Mouse (Mus musculus): ENCODE results near the gene Atxn2l. TPM values are rescaled to one million over a fixed set of nuclear protein-coding genes. Genes with fewer than 3 reads are reported as not detected.

The Atxn2l gene
- polyA plus RNA-seq, 1 experiment from 2014 or later, result 58.6 TPM

DNA sequence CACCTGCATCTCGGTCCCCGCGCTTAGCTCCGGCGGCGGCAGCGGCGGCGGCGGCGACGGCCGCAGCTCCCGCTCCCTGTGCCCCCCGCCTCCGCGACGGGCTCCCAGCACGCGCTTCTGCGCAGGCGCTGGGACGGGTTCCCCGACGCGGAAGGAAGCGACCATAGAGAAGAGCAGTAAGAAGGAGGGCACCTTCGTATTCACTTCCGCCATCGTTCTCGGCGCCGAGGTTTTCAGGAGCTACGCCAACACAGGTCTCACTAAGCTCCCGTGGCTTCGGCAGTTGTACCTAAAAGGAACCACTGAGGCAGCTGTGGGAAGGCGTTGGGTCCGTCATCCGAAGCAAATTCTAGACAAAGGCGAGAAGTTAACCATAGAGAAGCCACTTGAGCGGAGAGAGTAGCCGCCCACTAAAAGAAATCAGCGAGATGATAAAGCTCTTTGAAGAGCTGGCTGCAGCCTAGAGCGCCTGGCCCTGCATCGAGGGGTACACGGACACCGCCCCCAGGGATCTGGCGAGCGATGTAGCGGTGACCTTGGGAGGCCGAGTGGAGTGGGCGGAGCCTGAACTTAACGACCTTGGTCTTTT, 28.1 kb downstream of the Atxn2l start, which contains the start of gene Sh2b1:
TSS of gene Sh2b1 (minus strand) at position 432 of the 589 bp plus-strand sequence.
- Histone ChIP-seq H3K36me3 (ENCODE audit: control insufficient read depth, insufficient read depth, low read length) (peaks cover 5% of the 10 kb centered on the region; the same call in 1 of the 2 replicates), H3K4me1 (ENCODE audit: control insufficient read depth, insufficient read depth, low read length) (peaks cover 13% of the 10 kb centered on the region), H3K9ac (ENCODE audit: low read length) (peak within 1 kb of the TSS; percentile 96), H3K4me2 (peak within 1 kb of the TSS; percentile 90), H3K9me3 (ENCODE audit: control insufficient read depth, low read length) (no peaks in the 10 kb centered on the region), H3K4me3 (ENCODE audit: low read depth, low read length) (peak within 1 kb of the TSS; percentile 92), H3K27me3 (ENCODE audit: control insufficient read depth, insufficient read depth, low read length) (no peaks in the 10 kb centered on the region), H3K27ac (ENCODE audit: low read depth, low read length) (peak within 1 kb of the TSS; percentile 90)
- peak; percentile 93 for ATAC-seq (ENCODE audit: low FRiP score)
- WGBS, result under 1% methylated on average over 53 of the region's 53 CpGs
- DNase-seq (ENCODE audit: low spot score, missing footprints), result peak; percentile 99

DNA sequence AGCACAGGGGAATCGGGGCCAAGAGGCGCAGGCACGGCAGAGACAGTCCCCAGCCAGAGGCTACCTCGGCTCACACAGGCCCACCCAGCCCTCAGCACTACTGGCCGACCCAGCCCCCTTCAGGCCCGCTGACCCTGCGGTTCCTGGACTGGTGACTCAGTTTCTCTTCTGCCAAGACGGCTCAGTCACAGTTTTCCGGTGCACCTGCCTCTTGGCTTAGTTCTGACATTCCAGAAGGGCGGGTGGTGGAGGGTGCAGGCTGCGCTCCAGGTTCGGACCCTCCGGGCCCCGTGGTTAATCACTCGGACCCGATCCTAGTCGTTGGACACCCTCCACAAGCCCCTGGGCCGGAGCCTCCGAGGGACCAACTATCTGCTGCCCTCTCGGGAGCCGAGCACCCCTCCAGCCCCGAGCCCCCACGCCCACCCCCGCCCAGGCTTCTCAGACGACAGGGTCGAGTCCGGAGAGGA, 28.7 kb downstream of the Atxn2l start:
- no peaks in the 10 kb centered on the region for H3K27me3 ChIP-seq (ENCODE audit: control insufficient read depth, insufficient read depth, low read length)
- peak overlapping the region; percentile 90; the same call in 1 of the 2 replicates for H3K27ac ChIP-seq (ENCODE audit: low read depth, low read length)
- ATAC-seq (ENCODE audit: low FRiP score) (peak; percentile 71), DNase-seq (ENCODE audit: low spot score, missing footprints) (no peak)
- 2% methylated on average over 26 of the region's 27 CpGs for WGBS
- H3K4me3 ChIP-seq (ENCODE audit: low read depth, low read length), result peak overlapping the region; percentile 92
- peaks cover 7% of the 10 kb centered on the region; the same call in 1 of the 2 replicates for H3K36me3 ChIP-seq (ENCODE audit: control insufficient read depth, insufficient read depth, low read length)
- H3K4me1 ChIP-seq (ENCODE audit: control insufficient read depth, insufficient read depth, low read length), result peaks cover 13% of the 10 kb centered on the region
- peak overlapping the region; percentile 96 for H3K9ac ChIP-seq (ENCODE audit: low read length)
- peak overlapping the region; percentile 90 for H3K4me2 ChIP-seq
- no peaks in the 10 kb centered on the region for H3K9me3 ChIP-seq (ENCODE audit: control insufficient read depth, low read length)

DNA sequence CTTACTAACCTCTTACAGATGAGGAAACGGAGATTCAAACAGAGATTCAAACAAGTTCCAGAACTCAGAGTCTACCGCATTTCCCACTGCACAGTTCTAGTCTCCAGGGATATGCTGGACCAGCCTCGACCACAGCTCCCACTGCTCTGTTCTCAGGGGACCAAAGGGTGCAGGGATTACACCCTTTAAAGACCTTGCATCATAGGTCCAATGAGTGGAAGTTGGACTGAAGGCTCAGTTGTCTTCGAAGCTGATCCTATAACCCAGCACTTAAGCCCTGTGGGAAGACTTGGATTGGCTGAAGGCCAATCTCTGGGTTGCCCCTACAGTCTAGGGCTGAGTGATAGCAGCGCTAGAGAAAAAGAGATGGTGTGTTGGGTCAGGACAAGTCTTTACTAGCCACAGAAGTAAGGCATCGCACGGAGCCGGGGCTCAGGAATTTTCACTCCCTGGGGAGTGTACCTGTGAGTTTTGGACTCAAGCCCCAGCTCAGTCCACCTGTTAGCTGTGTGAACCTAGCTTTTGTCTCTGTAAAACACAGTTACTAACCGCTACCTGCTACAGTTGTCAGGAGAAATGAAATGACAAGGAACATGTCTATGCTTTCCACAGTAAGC, 29.7 kb downstream of the Atxn2l start:
- Histone ChIP-seq H3K9me3 (ENCODE audit: control insufficient read depth, low read length) (no peaks in the 10 kb centered on the region), H3K4me1 (ENCODE audit: control insufficient read depth, insufficient read depth, low read length) (peaks cover 13% of the 10 kb centered on the region), H3K27ac (ENCODE audit: low read depth, low read length) (no peak overlapping the region), H3K9ac (ENCODE audit: low read length) (peak overlapping the region; percentile 96), H3K4me3 (ENCODE audit: low read depth, low read length) (peak overlapping the region; percentile 92), H3K27me3 (ENCODE audit: control insufficient read depth, insufficient read depth, low read length) (no peaks in the 10 kb centered on the region), H3K36me3 (ENCODE audit: control insufficient read depth, insufficient read depth, low read length) (peaks cover 13% of the 10 kb centered on the region; the same call in 1 of the 2 replicates), H3K4me2 (peak overlapping the region; percentile 90)
- DNase-seq (ENCODE audit: low spot score, missing footprints) (no peak), ATAC-seq (ENCODE audit: low FRiP score) (no peak)
- 91% methylated on average over 9 of the region's 9 CpGs for whole genome bisulfite sequencing

DNA sequence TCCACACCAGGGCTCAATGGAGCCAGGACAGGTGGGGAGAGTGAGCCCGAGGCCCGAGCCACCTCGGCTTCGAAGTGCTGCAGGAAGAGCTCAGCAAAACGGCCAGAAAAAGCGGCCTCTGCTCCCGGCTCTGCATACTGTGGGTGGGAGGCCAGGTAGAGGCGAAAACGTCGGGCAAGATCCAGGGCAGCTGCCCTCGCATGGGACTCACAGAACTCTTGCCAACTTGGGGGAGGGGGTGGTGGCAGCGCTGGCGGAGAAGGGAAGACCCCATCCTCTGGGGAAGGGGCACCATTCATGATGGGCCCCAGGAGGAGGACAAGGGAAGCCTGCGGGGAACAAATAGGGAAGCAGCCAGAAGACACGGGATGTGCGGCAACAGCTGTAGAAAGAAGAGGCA, 30.5 kb downstream of the Atxn2l start:
- WGBS, result 92% methylated on average over 16 of the region's 16 CpGs
- Histone ChIP-seq H3K36me3 (ENCODE audit: control insufficient read depth, insufficient read depth, low read length) (peaks cover 13% of the 10 kb centered on the region; the same call in 1 of the 2 replicates), H3K9ac (ENCODE audit: low read length) (no peak overlapping the region), H3K27ac (ENCODE audit: low read depth, low read length) (no peak overlapping the region), H3K9me3 (ENCODE audit: control insufficient read depth, low read length) (no peaks in the 10 kb centered on the region), H3K27me3 (ENCODE audit: control insufficient read depth, insufficient read depth, low read length) (no peaks in the 10 kb centered on the region), H3K4me2 (no peak overlapping the region), H3K4me3 (ENCODE audit: low read depth, low read length) (no peak overlapping the region), H3K4me1 (ENCODE audit: control insufficient read depth, insufficient read depth, low read length) (peaks cover 13% of the 10 kb centered on the region)
- ATAC-seq (ENCODE audit: low FRiP score) (no peak), DNase-seq (ENCODE audit: low spot score, missing footprints) (no peak)

DNA sequence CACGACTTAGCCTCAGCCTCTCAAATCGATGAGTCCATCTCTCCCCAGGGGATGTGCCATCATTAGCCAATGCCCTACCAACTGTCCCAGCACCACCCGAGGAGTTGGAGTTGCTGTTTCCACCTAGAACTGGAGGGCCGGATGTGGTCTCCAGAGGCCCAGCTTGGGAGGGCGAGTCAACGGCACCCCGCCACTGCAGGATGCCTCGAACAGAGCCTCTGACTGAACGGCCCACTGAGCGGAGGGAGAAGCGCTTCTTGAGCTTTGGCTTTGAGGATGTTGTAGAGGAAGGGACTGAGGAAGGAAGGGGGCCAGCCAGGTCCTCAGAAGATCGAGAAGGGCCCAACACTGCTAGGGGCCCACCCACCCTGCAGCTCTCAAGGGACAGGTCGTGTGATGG, 30.9 kb downstream of the Atxn2l start:
- Histone ChIP-seq H3K4me2 (no peak overlapping the region), H3K36me3 (ENCODE audit: control insufficient read depth, insufficient read depth, low read length) (peaks cover 13% of the 10 kb centered on the region; the same call in 1 of the 2 replicates), H3K9ac (ENCODE audit: low read length) (no peak overlapping the region), H3K4me3 (ENCODE audit: low read depth, low read length) (no peak overlapping the region), H3K27ac (ENCODE audit: low read depth, low read length) (no peak overlapping the region), H3K27me3 (ENCODE audit: control insufficient read depth, insufficient read depth, low read length) (no peaks in the 10 kb centered on the region), H3K4me1 (ENCODE audit: control insufficient read depth, insufficient read depth, low read length) (peaks cover 13% of the 10 kb centered on the region), H3K9me3 (ENCODE audit: control insufficient read depth, low read length) (no peaks in the 10 kb centered on the region)
- DNase-seq (ENCODE audit: low spot score, missing footprints) (no peak), ATAC-seq (ENCODE audit: low FRiP score) (no peak)
- WGBS, result 91% methylated on average over 13 of the region's 13 CpGs

DNA sequence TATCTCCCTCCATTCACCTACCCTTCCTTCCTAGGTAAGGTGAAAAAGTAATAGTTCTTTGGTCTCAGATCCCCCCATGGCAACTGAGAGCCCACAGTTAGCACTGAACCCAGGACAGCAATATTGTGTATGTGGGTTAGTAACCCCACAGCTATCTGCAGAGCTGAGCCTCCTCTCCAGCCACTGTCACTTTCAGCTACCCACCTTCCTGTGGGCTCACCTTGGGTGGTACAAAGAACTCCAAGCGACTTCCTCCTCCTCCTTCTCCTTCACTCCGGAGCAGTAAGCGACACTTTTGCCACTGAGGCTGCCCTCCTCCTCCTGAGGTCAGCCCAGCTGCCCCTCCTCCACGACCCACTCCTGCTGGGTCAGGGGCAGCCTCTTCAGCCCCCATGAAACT, 31.4 kb downstream of the Atxn2l start:
- DNase-seq (ENCODE audit: low spot score, missing footprints), result no peak
- H3K4me1 ChIP-seq (ENCODE audit: control insufficient read depth, insufficient read depth, low read length), result peaks cover 13% of the 10 kb centered on the region
- 80% methylated on average over 4 of the region's 4 CpGs for WGBS
- ATAC-seq (ENCODE audit: low FRiP score), result no peak
- peaks cover 17% of the 10 kb centered on the region; the same call in 1 of the 2 replicates for H3K36me3 ChIP-seq (ENCODE audit: control insufficient read depth, insufficient read depth, low read length)
- H3K27me3 ChIP-seq (ENCODE audit: control insufficient read depth, insufficient read depth, low read length), result no peaks in the 10 kb centered on the region
- H3K4me3 ChIP-seq (ENCODE audit: low read depth, low read length), result no peak overlapping the region
- H3K9me3 ChIP-seq (ENCODE audit: control insufficient read depth, low read length), result no peaks in the 10 kb centered on the region
- no peak overlapping the region for H3K9ac ChIP-seq (ENCODE audit: low read length)
- H3K4me2 ChIP-seq, result no peak overlapping the region
- H3K27ac ChIP-seq (ENCODE audit: low read depth, low read length), result no peak overlapping the region

DNA sequence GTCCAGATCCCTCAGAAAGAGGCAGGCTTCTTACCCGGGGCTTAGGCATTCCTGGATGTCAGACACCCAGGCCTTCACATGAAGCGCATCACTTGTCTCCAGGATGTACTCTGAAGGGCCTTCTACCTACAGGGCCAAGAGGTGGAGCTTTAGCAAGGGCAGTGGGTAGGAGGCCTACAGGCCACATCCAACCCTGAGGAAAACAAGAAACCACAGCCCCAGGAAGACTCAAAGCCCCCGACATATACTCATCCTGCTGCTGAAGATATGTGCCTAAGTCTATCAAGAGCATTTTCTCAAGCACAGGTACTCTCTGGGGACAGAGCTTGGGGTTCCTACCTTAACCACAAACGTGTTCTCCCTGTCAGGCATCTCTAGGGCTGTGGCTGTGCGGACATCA, 31.9 kb downstream of the Atxn2l start:
- Histone ChIP-seq H3K9me3 (ENCODE audit: control insufficient read depth, low read length) (no peaks in the 10 kb centered on the region), H3K36me3 (ENCODE audit: control insufficient read depth, insufficient read depth, low read length) (peaks cover 19% of the 10 kb centered on the region; the same call in 1 of the 2 replicates), H3K4me3 (ENCODE audit: low read depth, low read length) (no peak overlapping the region), H3K9ac (ENCODE audit: low read length) (no peak overlapping the region), H3K27ac (ENCODE audit: low read depth, low read length) (no peak overlapping the region), H3K4me1 (ENCODE audit: control insufficient read depth, insufficient read depth, low read length) (peaks cover 13% of the 10 kb centered on the region), H3K27me3 (ENCODE audit: control insufficient read depth, insufficient read depth, low read length) (no peaks in the 10 kb centered on the region), H3K4me2 (no peak overlapping the region)
- no peak for DNase-seq (ENCODE audit: low spot score, missing footprints)
- no peak for ATAC-seq (ENCODE audit: low FRiP score)
- 96% methylated on average over 5 of the region's 5 CpGs for WGBS

DNA sequence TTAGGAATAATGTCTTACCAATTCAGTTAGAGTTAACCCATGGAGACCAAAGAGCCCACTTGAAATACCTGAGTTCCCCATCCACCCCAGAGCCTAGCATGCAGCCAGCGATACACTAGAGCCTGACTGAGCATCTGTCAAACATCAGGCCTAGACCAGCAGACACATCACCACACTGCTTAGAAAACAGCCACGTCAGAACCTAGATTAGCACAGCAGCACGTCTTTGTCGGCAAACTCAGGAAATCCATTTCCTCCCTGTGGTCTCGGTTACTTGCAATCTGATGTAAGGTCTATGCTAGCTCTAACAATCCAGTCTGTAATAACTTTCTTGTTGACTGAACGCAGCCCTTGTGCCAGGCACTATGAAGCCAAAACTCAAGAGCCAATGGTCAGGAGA, 33.2 kb downstream of the Atxn2l start:
- Histone ChIP-seq H3K4me1 (ENCODE audit: control insufficient read depth, insufficient read depth, low read length) (peaks cover 10% of the 10 kb centered on the region), H3K36me3 (ENCODE audit: control insufficient read depth, insufficient read depth, low read length) (peaks cover 19% of the 10 kb centered on the region; the same call in 1 of the 2 replicates), H3K4me3 (ENCODE audit: low read depth, low read length) (no peak overlapping the region), H3K27me3 (ENCODE audit: control insufficient read depth, insufficient read depth, low read length) (no peaks in the 10 kb centered on the region), H3K27ac (ENCODE audit: low read depth, low read length) (no peak overlapping the region), H3K9ac (ENCODE audit: low read length) (no peak overlapping the region), H3K9me3 (ENCODE audit: control insufficient read depth, low read length) (no peaks in the 10 kb centered on the region), H3K4me2 (no peak overlapping the region)
- WGBS, result 90% methylated on average over 6 of the region's 6 CpGs
- DNase-seq (ENCODE audit: low spot score, missing footprints) (no peak), ATAC-seq (ENCODE audit: low FRiP score) (no peak)

All from midbrain, embryonic 11.5 days (tissue).